Mouse (Mus musculus) mesoderm, embryonic 11.5 days (tissue): ENCODE data around the gene Syt1.

Experiments
- DNase-seq: peaks from one replicate; pipeline ENCODE4 v3.0.0-alpha.2; 2012; ENCODE audit warnings: low read depth, low spot score

Syt1 gene

GRCm38 (mm10) chr10:108885769-108886168 lies 125.0 kb downstream of the Syt1 start:
- DNase-seq = no peak

- no peak for DNase-seq
Observed at GRCm38 (mm10) chr10:108884520-108884919, 126.3 kb downstream of the Syt1 start.

- no peak for DNase-seq
Observed at GRCm38 (mm10) chr10:108880372-108880771, 130.4 kb downstream of the Syt1 start.

- DNase-seq = no peak
Observed at GRCm38 (mm10) chr10:108875730-108876129, 135.1 kb downstream of the Syt1 start.

- no peak for DNase-seq
Observed at GRCm38 (mm10) chr10:108874687-108875086, 136.1 kb downstream of the Syt1 start.

- DNase-seq = no peak
Observed at GRCm38 (mm10) chr10:108872359-108872758, 138.4 kb downstream of the Syt1 start.

- no peak for DNase-seq
Observed at GRCm38 (mm10) chr10:108870586-108870985, 140.2 kb downstream of the Syt1 start.

- no peak for DNase-seq
Observed at GRCm38 (mm10) chr10:108868136-108868535, 142.6 kb downstream of the Syt1 start.

- DNase-seq = peak; percentile 21
Observed at GRCm38 (mm10) chr10:108867202-108867601, 143.6 kb downstream of the Syt1 start.

- DNase-seq = no peak
Observed at GRCm38 (mm10) chr10:108865586-108865985, 145.2 kb downstream of the Syt1 start.

GRCm38 (mm10) chr10:108855986-108856385 lies 154.8 kb downstream of the Syt1 start:
- no peak for DNase-seq

- DNase-seq = no peak
Observed at GRCm38 (mm10) chr10:108852757-108853156, 158.0 kb downstream of the Syt1 start.

GRCm38 (mm10) chr10:108837434-108837833 lies 173.3 kb downstream of the Syt1 start:
- no peak for DNase-seq

- DNase-seq = no peak
Observed at GRCm38 (mm10) chr10:108832248-108832647, 178.5 kb downstream of the Syt1 start.

GRCm38 (mm10) chr10:108831801-108832200 lies 179.0 kb downstream of the Syt1 start:
- no peak for DNase-seq

GRCm38 (mm10) chr10:108822273-108822672 lies 188.5 kb downstream of the Syt1 start:
- no peak for DNase-seq

- DNase-seq = no peak
Observed at GRCm38 (mm10) chr10:108815339-108815738, 195.4 kb downstream of the Syt1 start.

- DNase-seq = no peak
Observed at GRCm38 (mm10) chr10:108804380-108804779, 206.4 kb downstream of the Syt1 start.

GRCm38 (mm10) chr10:108800776-108801175 lies 210.0 kb downstream of the Syt1 start:
- no peak for DNase-seq

GRCm38 (mm10) chr10:108798826-108799225 lies 212.0 kb downstream of the Syt1 start:
- no peak for DNase-seq

- no peak for DNase-seq
Observed at GRCm38 (mm10) chr10:108782817-108783216, 228.0 kb downstream of the Syt1 start.

- DNase-seq = no peak
Observed at GRCm38 (mm10) chr10:108780614-108781013, 230.2 kb downstream of the Syt1 start.

GRCm38 (mm10) chr10:108776735-108777134 lies 234.0 kb downstream of the Syt1 start:
- DNase-seq = peak; percentile 12

GRCm38 (mm10) chr10:108771081-108771480 lies 239.7 kb downstream of the Syt1 start:
- DNase-seq = no peak
